Mouse (Mus musculus): Measurements from ENCODE around the gene Ccr10. TPM values are rescaled to one million over a fixed set of nuclear protein-coding genes. Genes with fewer than 3 reads are reported as not detected.

Gene Ccr10
- total RNA-seq, 2 experiments from 2014 or later = 0.07 TPM; not detected in 1

DNA sequence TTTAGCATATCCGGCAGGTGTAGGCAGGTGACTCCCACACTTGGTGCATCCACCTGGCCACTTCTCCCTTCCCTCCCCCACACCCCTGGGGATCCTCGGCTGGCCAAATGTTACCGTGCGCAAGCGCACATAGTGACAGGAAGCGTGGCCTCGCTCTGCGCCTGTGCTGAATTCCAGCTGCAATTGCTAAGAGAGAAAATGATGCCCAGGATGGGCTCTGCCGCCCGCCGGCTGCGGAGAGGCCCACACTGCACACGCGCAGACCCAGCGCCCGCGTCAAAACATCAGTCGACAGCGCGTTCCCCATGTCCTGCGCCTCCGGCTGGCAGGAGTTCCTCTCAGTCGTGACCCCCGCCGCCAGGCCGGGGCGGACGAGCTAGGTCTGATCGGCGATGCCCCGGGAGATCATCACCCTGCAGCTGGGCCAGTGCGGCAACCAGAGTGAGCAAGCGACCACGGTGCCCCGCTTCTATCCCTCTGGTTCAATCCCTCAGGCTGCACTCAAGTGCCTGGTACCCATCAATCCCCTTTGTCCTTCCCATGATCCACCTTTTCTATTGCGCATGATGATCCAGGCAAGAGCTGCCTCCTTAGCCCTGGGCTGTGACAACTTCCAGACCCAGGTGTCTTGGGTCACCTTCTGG, 19.4 kb downstream of the Ccr10 start, which contains the start of gene Tubg2:
Gene Tubg2, plus strand, starts transcription at position 180 of the 644 bp plus-strand sequence.
- no peak for ATAC-seq (ENCODE audit: poor library complexity, severe bottlenecking)

DNA sequence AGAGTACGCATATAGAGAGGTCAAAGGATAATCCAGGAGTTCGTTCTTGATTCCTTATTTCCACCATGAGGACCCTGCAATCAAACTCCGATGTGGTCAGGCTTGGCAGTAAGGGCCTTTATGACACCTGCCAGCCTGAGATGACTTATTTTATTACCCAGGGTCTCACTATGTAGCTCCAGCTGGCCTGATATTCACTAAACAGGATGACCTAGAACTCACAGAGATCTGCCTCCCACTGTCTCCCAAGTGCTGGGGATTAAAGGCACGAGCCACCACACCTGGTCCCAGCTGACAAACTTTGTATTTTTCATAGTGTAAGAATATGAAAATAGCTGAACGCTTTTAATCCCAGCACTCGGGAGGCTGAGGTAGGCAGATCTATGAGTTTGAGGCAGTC, 20.1 kb downstream of the Ccr10 start:
- no peak for ATAC-seq (ENCODE audit: poor library complexity, severe bottlenecking)

GRCm38 (mm10) chr11:101154648-101155047, 20.6 kb downstream of the Ccr10 start:
- ATAC-seq (ENCODE audit: poor library complexity, severe bottlenecking) = no peak

- ATAC-seq (ENCODE audit: poor library complexity, severe bottlenecking) = no peak
Measured at GRCm38 (mm10) chr11:101152825-101153224, 22.4 kb downstream of the Ccr10 start.

GRCm38 (mm10) chr11:101151063-101151462, 24.2 kb downstream of the Ccr10 start:
- ATAC-seq (ENCODE audit: poor library complexity, severe bottlenecking) = no peak

DNA sequence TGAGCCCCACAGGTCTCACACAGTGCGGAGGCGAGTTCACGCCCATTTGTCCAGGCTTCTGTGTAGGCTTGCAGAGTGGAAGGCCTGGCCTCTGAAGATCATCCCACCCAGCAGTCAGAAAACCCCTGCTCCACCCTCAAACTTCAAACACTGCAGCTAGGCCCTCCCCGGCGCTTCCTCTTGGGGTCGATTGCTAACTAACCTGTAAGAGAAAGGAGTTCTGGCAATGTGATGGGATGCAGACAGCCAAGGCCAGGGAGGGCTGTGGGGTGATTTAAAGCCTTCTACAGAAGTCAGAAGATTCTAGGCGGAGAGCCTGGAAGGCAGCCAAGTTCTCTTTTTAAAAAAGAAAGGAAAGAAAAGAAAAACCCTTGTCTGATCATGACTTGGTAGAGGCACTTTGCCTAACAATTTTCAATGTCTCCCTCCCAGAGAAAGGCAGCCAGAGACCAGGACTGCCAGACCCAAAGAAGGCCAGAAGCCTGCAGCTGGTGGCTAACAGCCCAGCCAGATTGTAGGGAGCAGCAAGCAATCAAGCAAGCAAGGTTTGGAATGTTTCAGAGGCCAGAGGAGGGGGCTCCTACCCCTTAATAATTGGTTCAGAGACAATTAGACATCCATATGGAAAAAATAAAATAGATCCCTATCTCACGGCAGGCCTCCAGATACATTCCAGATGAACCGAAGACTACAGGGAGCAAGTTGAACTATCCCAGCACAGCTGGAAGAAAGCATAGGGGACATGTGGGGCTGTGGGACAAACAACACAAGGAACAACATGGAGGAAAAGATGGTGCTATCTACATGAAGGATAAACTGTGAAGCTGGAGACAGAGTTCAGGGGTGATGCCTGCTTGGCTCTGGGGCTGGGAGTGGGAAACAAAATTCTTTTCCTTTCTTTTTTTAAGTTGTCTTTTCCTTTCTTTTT, 25.8 kb downstream of the Ccr10 start:
- no peak for ATAC-seq (ENCODE audit: poor library complexity, severe bottlenecking)

GRCm38 (mm10) chr11:101148751-101149150, 26.5 kb downstream of the Ccr10 start:
- no peak for ATAC-seq (ENCODE audit: poor library complexity, severe bottlenecking)

GRCm38 (mm10) chr11:101146377-101146776, 28.9 kb downstream of the Ccr10 start:
- ATAC-seq (ENCODE audit: poor library complexity, severe bottlenecking) = no peak

- peak; percentile 74 for ATAC-seq (ENCODE audit: poor library complexity, severe bottlenecking)
Measured at GRCm38 (mm10) chr11:101143338-101144225, 31.7 kb downstream of the Ccr10 start.

DNA sequence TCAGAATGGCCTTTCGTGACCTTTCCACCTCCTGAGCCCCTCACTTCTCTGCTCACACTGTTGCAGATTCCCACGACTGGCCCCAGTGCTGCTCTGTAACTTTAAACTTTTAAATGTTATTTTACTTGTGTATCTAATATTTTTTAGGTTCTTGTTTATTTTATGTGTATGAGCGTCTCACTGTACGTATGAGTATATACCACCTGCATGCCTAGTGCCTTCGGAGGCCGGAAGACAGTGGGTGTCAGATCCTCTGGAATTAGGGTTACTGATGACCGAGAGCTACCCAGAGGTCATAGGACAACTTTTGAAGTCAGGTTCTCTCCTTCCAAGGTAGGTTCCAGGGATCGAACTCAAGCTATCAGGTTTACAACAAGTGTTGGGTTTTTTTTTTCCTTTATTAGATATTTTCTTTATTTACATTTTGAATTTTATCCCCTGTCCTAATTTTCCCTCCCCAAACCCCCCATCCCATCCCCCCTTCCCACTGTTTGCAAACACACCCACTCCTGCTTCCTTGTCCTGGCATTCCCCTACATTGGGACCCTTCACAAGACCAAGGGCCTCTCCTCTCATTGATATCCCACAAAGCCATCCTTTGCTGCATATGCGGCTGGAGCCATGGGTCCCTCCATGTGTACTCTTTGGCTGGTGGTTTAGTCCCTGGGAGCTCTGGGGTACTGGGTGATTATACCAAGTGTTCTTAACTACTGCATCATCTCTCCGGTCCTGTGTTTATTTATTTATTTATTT, 32.9 kb downstream of the Ccr10 start:
- ATAC-seq (ENCODE audit: poor library complexity, severe bottlenecking) = no peak

DNA sequence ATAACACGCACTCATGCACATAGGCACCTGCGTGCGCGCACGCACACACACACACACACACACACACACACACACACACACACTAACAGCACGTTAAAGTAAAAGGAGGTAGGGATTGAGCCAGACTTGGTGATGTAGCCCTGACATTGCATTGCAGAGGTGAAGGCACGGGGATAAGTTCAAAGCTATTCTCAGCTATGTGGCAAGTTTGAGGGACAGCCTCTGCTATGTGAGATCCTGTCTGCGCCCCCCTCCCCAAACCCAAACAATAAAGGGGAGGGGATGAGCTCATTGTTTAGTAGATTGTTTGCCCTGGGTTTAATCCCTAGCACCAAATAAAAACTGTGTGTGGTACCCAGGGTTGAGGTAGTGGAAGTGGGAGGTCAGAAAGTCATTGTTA, 34.2 kb downstream of the Ccr10 start:
- no peak for ATAC-seq (ENCODE audit: poor library complexity, severe bottlenecking)

- no peak for ATAC-seq (ENCODE audit: poor library complexity, severe bottlenecking)
Measured at GRCm38 (mm10) chr11:101140164-101140819, 35.0 kb downstream of the Ccr10 start.

DNA sequence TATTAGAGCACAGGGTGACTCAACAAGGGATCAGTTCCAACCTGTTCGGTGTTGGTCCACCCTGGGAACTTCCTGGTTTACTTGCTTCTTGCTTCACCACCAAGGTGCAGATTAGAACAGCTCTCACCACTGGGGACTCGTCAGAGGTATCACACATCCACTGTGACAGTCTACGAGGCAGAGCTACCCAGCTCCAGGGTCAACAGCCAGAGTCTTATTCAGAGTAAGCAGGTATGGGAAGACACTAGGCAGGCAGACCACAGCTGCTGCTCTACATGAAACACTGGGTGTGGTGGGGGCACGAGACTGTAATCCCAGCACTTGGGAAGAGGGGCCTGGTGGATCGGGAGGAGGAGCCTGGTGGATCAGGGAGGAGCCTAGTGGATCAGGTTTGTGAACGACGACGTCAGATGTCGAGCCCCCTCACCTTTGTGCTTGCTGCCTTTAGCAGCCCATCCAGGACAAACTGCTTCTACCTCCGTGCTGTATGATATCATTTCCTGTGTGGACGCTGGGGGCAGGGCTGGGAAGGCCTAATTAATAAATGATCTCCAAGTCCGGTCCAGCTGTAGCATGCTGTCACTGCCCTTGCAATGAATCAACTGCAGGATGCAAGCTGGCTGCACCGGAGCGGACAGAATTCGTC, 36.6 kb downstream of the Ccr10 start:
- ATAC-seq (ENCODE audit: poor library complexity, severe bottlenecking) = 0 out of 2 replicates have a peak, but pooled peaks have one; percentile 18

DNA sequence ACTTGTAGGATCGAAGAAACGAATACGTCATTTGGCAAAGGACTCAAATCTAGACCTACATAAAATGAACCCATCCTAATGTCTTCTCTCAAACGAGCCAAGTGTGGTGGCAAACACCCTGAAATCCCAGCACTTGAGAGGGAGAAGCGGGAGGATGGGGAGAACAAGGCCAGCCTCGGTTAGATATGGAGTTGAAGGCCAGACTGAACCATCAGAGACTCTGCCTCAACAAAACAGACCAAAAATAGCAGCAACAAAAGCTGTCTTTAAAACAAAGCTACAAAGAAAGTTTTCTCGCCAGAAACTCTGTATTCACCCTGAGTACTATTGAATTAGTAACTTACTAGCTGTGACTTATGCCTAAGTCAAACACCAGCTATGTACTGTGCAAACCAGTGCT, 38.2 kb downstream of the Ccr10 start:
- no peak for ATAC-seq (ENCODE audit: poor library complexity, severe bottlenecking)

DNA sequence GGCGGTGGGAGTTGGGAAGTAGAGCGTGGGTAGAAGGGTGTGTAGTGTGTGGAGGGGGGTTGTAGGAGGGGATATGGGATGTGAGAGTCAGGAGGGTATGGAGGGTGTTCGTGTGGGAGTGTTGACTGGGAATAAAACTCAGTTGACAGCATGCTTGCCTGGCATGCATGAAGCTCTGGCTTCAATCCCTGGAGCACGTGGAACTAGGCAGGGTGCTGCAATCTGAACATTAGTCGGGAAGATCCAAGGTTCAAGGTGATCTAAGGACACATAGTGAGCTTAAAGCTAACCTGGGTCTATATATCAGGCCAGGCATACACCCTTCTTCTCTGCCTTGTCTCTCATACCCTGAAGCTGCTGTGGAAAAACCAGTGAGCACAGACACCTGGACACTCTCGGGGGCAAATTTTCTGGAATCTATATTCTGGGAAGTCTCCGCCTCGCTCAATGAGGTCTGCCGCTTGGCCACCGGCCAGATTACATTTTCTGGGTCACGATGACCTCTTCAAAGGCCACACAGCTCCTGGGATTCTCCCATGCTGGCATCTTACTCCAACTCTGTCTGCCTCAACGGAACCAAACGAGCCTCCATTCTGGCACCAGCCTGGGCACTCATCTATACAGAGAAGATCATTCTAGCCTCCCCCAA, 40.9 kb downstream of the Ccr10 start:
- ATAC-seq (ENCODE audit: poor library complexity, severe bottlenecking) = no peak

DNA sequence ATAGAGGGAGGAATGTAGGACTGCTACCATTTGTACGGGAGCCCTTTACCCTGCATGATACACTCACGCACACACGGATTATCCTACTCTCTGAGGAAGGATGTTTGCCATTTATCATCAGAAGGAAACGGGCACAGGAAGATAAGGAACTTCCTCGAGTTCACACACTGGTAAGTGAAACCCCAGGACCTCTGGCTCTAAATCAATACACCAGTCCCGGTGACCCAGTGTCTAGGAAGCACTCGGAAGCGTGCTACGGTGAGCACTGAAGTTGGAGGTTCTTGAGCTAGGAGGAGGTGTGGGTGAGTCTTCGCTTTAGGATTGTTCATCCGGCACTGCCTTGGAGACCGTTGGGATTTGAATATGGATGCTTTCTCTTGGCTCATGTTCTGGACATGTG, 42.2 kb downstream of the Ccr10 start:
- no peak for ATAC-seq (ENCODE audit: poor library complexity, severe bottlenecking)

DNA sequence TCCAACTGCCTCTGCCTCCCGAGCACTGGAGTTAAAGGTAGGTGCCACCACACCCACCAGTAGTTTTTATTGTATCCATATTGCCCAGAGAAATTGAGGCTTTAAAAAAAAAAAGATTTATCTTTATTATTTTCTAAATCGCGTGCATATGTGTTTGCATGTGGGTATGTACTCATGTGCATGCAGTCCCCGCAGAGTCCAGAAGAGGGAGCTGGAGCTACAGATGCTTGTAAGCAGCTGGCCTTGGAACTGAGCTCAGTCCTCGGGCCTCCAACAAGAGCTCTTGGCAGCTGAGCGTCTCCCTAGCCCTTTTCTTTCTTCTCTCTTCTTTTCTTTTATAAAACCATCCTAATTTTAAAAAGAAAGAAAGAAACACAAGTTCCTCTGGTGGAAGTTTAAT, 43.5 kb downstream of the Ccr10 start:
- no peak for ATAC-seq (ENCODE audit: poor library complexity, severe bottlenecking)

DNA sequence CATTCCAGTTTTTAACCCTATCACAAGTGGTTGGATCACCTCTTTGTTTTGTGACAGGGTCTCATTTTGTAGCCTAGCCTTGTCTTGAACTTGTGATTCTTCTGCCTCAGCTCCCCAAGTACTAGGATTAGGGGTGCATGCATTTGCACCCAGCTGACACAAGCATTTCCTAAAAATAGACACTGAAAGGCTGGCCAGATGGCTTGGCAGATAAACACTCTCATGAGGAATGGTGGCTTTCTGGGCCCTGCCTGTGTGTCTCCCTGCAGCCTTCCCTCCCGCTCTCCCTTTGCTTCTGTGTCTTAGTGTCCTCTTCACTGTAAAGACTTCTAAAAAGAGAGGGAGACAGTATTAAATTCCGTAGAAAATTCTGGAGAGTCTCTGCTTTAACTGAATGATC, 44.1 kb downstream of the Ccr10 start:
- no peak for ATAC-seq (ENCODE audit: poor library complexity, severe bottlenecking)

Data from megakaryocyte, adult 5-6 weeks (primary cell).